Mouse (Mus musculus): ENCODE measurements around the gene Alcam. TPM values are rescaled to one million over a fixed set of nuclear protein-coding genes. Genes with fewer than 3 reads are reported as not detected.

The Alcam gene
- polyA plus RNA-seq, 1 experiment from 2014 or later, result 55.8 TPM

- no peak overlapping the region for H3K27ac ChIP-seq
- no peaks in the 10 kb centered on the region for H3K9me3 ChIP-seq (replicated peaks)
- no peak overlapping the region for H3K4me2 ChIP-seq
- no peaks in the 10 kb centered on the region for H3K27me3 ChIP-seq
- no peaks in the 10 kb centered on the region for H3K4me1 ChIP-seq
- WGBS, result 89% methylated on average over 8 of the region's 8 CpGs
- ATAC-seq (replicated peaks; ENCODE audit: low FRiP score), result no peak
- H3K9ac ChIP-seq, result no peak overlapping the region
- H3K36me3 ChIP-seq, result no peaks in the 10 kb centered on the region
- no peak overlapping the region for H3K4me3 ChIP-seq (replicated peaks)
Observed at GRCm38 (mm10) chr16:52342694-52343466, 111.0 kb downstream of the Alcam start.

GRCm38 (mm10) chr16:52334084-52334483, 119.8 kb downstream of the Alcam start:
- Histone ChIP-seq H3K27me3 (no peaks in the 10 kb centered on the region), H3K9me3 (replicated peaks) (no peaks in the 10 kb centered on the region), H3K4me1 (no peaks in the 10 kb centered on the region), H3K27ac (no peak overlapping the region), H3K9ac (no peak overlapping the region), H3K4me3 (replicated peaks) (no peak overlapping the region), H3K36me3 (0 out of 2 replicates have a peak, but pooled peaks cover 4% of the 10 kb centered on the region), H3K4me2 (no peak overlapping the region)
- WGBS, result 79% methylated on average over 4 of the region's 4 CpGs
- ATAC-seq (replicated peaks; ENCODE audit: low FRiP score), result no peak

- Histone ChIP-seq H3K27ac (no peak overlapping the region), H3K4me3 (replicated peaks) (no peak overlapping the region), H3K27me3 (no peaks in the 10 kb centered on the region), H3K4me1 (no peaks in the 10 kb centered on the region), H3K9ac (no peak overlapping the region), H3K36me3 (0 out of 2 replicates have a peak, but pooled peaks cover 4% of the 10 kb centered on the region), H3K9me3 (replicated peaks) (no peaks in the 10 kb centered on the region), H3K4me2 (no peak overlapping the region)
- no peak for ATAC-seq (replicated peaks; ENCODE audit: low FRiP score)
- WGBS, result 67% methylated on average over 5 of the region's 5 CpGs
Observed at GRCm38 (mm10) chr16:52333631-52334030, 120.2 kb downstream of the Alcam start.

DNA sequence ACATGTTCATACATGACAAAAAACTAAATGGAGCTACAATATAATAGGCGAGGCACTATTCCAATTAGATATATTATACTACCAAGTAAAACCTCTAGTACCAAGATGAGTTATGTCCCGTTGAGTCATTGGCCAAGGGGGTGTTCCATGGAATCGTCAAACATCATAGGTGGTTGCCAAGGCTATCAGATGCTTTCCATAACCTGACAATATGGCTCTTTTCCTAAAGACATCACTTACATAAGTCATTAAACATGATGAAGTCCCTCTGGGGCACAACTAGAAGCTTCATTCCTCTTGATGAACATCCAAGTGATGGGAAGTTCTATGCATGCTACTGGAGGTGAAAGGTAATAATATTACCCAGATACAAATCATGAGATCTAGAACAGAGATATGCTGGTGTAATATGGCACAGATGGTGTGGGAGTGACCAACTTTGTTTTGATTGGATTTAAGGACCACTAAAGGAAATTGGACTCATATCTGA, 122.5 kb downstream of the Alcam start:
- 92% methylated on average over 3 of the region's 3 CpGs for WGBS
- no peaks in the 10 kb centered on the region for H3K9me3 ChIP-seq (replicated peaks)

DNA sequence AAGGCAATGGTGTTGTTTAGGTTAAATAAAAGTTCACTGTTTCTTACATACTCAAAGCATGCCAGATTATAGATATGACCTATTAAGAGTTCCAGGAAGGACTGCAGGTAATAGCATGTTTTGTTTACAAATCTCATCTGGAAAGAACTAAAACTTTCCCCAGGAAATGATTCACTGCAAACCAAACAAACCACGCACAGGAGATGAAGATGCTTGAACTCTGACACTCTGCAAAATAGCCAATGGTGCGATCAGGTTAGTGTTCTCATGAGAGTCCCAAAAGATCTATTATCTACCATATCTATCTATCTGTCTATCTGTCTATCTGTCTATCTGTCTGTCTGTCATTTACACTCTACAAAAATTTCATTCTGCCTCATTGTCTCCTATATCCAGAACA, 124.5 kb downstream of the Alcam start:
- 0 out of 2 replicates have a peak, but pooled peaks cover 4% of the 10 kb centered on the region for H3K36me3 ChIP-seq
- no peak overlapping the region for H3K4me2 ChIP-seq
- H3K4me1 ChIP-seq, result no peaks in the 10 kb centered on the region
- H3K9me3 ChIP-seq (replicated peaks), result no peaks in the 10 kb centered on the region
- 49% methylated on average over 2 of the region's 2 CpGs for WGBS
- no peaks in the 10 kb centered on the region for H3K27me3 ChIP-seq
- H3K4me3 ChIP-seq (replicated peaks), result no peak overlapping the region
- no peak overlapping the region for H3K27ac ChIP-seq
- ATAC-seq (replicated peaks; ENCODE audit: low FRiP score), result no peak
- no peak overlapping the region for H3K9ac ChIP-seq

More for the DNA sequence above, 122.5 kb downstream of the Alcam start:
- Histone ChIP-seq H3K27me3 (no peaks in the 10 kb centered on the region), H3K4me3 (replicated peaks) (no peak overlapping the region), H3K27ac (no peak overlapping the region), H3K4me2 (no peak overlapping the region), H3K4me1 (no peaks in the 10 kb centered on the region), H3K36me3 (0 out of 2 replicates have a peak, but pooled peaks cover 4% of the 10 kb centered on the region), H3K9ac (no peak overlapping the region)
- ATAC-seq (replicated peaks; ENCODE audit: low FRiP score), result no peak

DNA sequence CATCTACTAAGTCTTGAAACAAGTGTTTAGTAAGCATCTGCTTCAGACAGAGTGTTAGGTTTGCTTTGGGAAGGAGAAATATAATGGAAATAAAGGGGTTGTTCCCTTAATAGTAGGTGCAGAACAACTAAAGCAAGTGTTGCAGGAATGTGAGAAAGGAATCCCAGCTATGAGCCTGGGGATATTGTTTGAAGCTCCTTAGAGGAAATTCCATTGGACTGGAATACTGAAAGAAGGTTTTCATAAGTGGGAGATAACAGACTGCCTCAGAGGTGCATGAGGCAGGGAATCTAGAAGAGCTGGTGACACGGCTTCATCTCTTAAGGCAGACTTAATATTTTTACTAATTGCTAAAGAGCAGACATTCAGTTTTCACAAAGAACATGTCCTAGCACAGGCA, 134.6 kb downstream of the Alcam start:
- no peak for ATAC-seq (replicated peaks; ENCODE audit: low FRiP score)

DNA sequence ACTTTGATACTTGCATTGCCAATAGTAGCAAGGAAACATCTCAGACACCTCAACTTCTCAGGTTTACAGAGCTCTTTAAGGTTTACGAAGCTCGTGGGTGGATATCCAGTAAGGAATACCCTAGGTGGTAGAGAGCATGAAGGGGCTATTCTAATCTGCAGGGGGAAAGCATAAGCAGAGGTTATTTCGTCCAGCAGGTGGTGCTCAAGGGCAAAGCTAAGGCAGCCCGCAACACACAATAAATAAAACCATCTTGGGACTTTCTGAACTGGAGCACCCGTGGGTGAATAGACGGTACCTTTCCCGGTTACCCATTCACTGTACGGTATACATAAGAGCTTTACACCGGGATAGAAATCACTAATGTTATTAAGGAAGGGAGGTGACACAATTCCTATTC, 142.8 kb downstream of the Alcam start:
- peak overlapping the region; percentile 33; the same call in 1 of the 2 replicates for H3K4me2 ChIP-seq
- no peak overlapping the region for H3K27ac ChIP-seq
- H3K9ac ChIP-seq, result no peak overlapping the region
- H3K36me3 ChIP-seq, result no peaks in the 10 kb centered on the region
- peak; percentile 74 for ATAC-seq (replicated peaks; ENCODE audit: low FRiP score)
- no peak overlapping the region for H3K4me3 ChIP-seq (replicated peaks)
- H3K27me3 ChIP-seq, result no peaks in the 10 kb centered on the region
- WGBS, result 20% methylated on average over 9 of the region's 9 CpGs
- no peaks in the 10 kb centered on the region for H3K4me1 ChIP-seq
- no peaks in the 10 kb centered on the region for H3K9me3 ChIP-seq (replicated peaks)

More for the DNA sequence above, 134.6 kb downstream of the Alcam start:
- Histone ChIP-seq H3K4me1 (no peaks in the 10 kb centered on the region), H3K4me3 (replicated peaks) (no peak overlapping the region), H3K36me3 (no peaks in the 10 kb centered on the region), H3K9me3 (replicated peaks) (no peaks in the 10 kb centered on the region), H3K27me3 (no peaks in the 10 kb centered on the region), H3K4me2 (no peak overlapping the region), H3K27ac (no peak overlapping the region), H3K9ac (no peak overlapping the region)
- WGBS, result 64% methylated on average over 1 of the region's 1 CpGs

- H3K27me3 ChIP-seq, result no peaks in the 10 kb centered on the region
- no peak overlapping the region for H3K9ac ChIP-seq
- H3K4me3 ChIP-seq (replicated peaks), result no peak overlapping the region
- H3K9me3 ChIP-seq (replicated peaks), result no peaks in the 10 kb centered on the region
- H3K4me2 ChIP-seq, result no peak overlapping the region
- no peak for ATAC-seq (replicated peaks; ENCODE audit: low FRiP score)
- 95% methylated on average over 2 of the region's 2 CpGs for WGBS
- H3K36me3 ChIP-seq, result peaks cover 4% of the 10 kb centered on the region; the same call in 1 of the 2 replicates
- H3K27ac ChIP-seq, result no peak overlapping the region
- H3K4me1 ChIP-seq, result no peaks in the 10 kb centered on the region
Observed at GRCm38 (mm10) chr16:52307016-52307415, 146.9 kb downstream of the Alcam start.

GRCm38 (mm10) chr16:52303532-52303902, 150.4 kb downstream of the Alcam start:
- WGBS, result 80% methylated on average over 4 of the region's 4 CpGs
- Histone ChIP-seq H3K27ac (no peak overlapping the region), H3K4me1 (no peaks in the 10 kb centered on the region), H3K9me3 (replicated peaks) (no peaks in the 10 kb centered on the region), H3K4me2 (no peak overlapping the region), H3K27me3 (no peaks in the 10 kb centered on the region), H3K4me3 (replicated peaks) (no peak overlapping the region), H3K9ac (no peak overlapping the region), H3K36me3 (peaks cover 4% of the 10 kb centered on the region; the same call in 1 of the 2 replicates)
- ATAC-seq (replicated peaks; ENCODE audit: low FRiP score), result no peak

GRCm38 (mm10) chr16:52302790-52303531, 150.9 kb downstream of the Alcam start:
- Histone ChIP-seq H3K4me3 (replicated peaks) (no peak overlapping the region), H3K4me2 (no peak overlapping the region), H3K4me1 (no peaks in the 10 kb centered on the region), H3K27ac (no peak overlapping the region), H3K9ac (no peak overlapping the region), H3K36me3 (peaks cover 4% of the 10 kb centered on the region; the same call in 1 of the 2 replicates), H3K9me3 (replicated peaks) (no peaks in the 10 kb centered on the region), H3K27me3 (no peaks in the 10 kb centered on the region)
- ATAC-seq (replicated peaks; ENCODE audit: low FRiP score), result no peak
- 42% methylated on average over 9 of the region's 9 CpGs for WGBS

- 79% methylated on average over 7 of the region's 7 CpGs for WGBS
- ATAC-seq (replicated peaks; ENCODE audit: low FRiP score), result no peak
Observed at GRCm38 (mm10) chr16:52301730-52302129, 152.1 kb downstream of the Alcam start.

GRCm38 (mm10) chr16:52296376-52296775, 157.5 kb downstream of the Alcam start:
- no peak for ATAC-seq (replicated peaks; ENCODE audit: low FRiP score)
- Histone ChIP-seq H3K27ac (no peak overlapping the region), H3K4me3 (replicated peaks) (no peak overlapping the region), H3K9ac (no peak overlapping the region), H3K9me3 (replicated peaks) (no peaks in the 10 kb centered on the region), H3K27me3 (no peaks in the 10 kb centered on the region), H3K4me2 (no peak overlapping the region), H3K4me1 (no peaks in the 10 kb centered on the region), H3K36me3 (peaks cover 28% of the 10 kb centered on the region)
- WGBS, result 53% methylated on average over 1 of the region's 1 CpGs

More at GRCm38 (mm10) chr16:52301730-52302129, 152.1 kb downstream of the Alcam start:
- Histone ChIP-seq H3K4me2 (no peak overlapping the region), H3K27me3 (no peaks in the 10 kb centered on the region), H3K9ac (no peak overlapping the region), H3K27ac (no peak overlapping the region), H3K36me3 (peaks cover 4% of the 10 kb centered on the region; the same call in 1 of the 2 replicates), H3K4me3 (replicated peaks) (no peak overlapping the region), H3K4me1 (no peaks in the 10 kb centered on the region), H3K9me3 (replicated peaks) (no peaks in the 10 kb centered on the region)
